Mouse (Mus musculus) kidney, adult 9 months (tissue): Measurements from ENCODE around the gene Esrrb.
A peak's percentile ranks its signal among the peaks of the same experiment; 100 is the strongest.

Experiments
- DNase-seq: peaks from one replicate; pipeline ENCODE4 v3.0.0; 2022

Esrrb gene

GRCm38 (mm10) chr12:86360696-86361631, at the start of gene Esrrb:
TSS of gene Esrrb (plus strand) at chr12:86361117.
- peak; percentile 29 for DNase-seq

GRCm38 (mm10) chr12:86320629-86321028, 40.3 kb upstream of the Esrrb start:
- no peak for DNase-seq

- no peak for DNase-seq
These were observed 36.6 kb upstream of the Esrrb start for GRCm38 (mm10) chr12:86324297-86324696.

- DNase-seq, result no peak
These were observed 31.1 kb upstream of the Esrrb start for GRCm38 (mm10) chr12:86329813-86330212.

- DNase-seq, result no peak
These were observed 30.2 kb upstream of the Esrrb start for GRCm38 (mm10) chr12:86330684-86331083.

- no peak for DNase-seq
These were observed 29.7 kb upstream of the Esrrb start for GRCm38 (mm10) chr12:86331248-86331647.

GRCm38 (mm10) chr12:86336209-86336608, 24.7 kb upstream of the Esrrb start:
- DNase-seq, result no peak

- DNase-seq, result no peak
These were observed 24.0 kb upstream of the Esrrb start for GRCm38 (mm10) chr12:86336887-86337286.

- no peak for DNase-seq
These were observed 11.4 kb upstream of the Esrrb start for GRCm38 (mm10) chr12:86349477-86349876.

GRCm38 (mm10) chr12:86359406-86359805, 1.5 kb upstream of the Esrrb start:
- no peak for DNase-seq

- no peak for DNase-seq
These were observed 1.0 kb upstream of the Esrrb start for GRCm38 (mm10) chr12:86359873-86360272.

- no peak for DNase-seq
These were observed 3.4 kb downstream of the Esrrb start for GRCm38 (mm10) chr12:86364285-86364684.

- no peak for DNase-seq
These were observed 3.8 kb downstream of the Esrrb start for GRCm38 (mm10) chr12:86364756-86365155.

GRCm38 (mm10) chr12:86370611-86371383, 9.9 kb downstream of the Esrrb start:
- DNase-seq, result peak; percentile 22

- no peak for DNase-seq
These were observed 13.4 kb downstream of the Esrrb start for GRCm38 (mm10) chr12:86374286-86374685.

- no peak for DNase-seq
These were observed 18.8 kb downstream of the Esrrb start for GRCm38 (mm10) chr12:86379672-86380213.

GRCm38 (mm10) chr12:86383803-86384202, 22.9 kb downstream of the Esrrb start:
- DNase-seq, result no peak

- DNase-seq, result no peak
These were observed 26.9 kb downstream of the Esrrb start for GRCm38 (mm10) chr12:86387671-86388270.

GRCm38 (mm10) chr12:86394773-86395172, 33.9 kb downstream of the Esrrb start:
- no peak for DNase-seq

- DNase-seq, result no peak
These were observed 34.4 kb downstream of the Esrrb start for GRCm38 (mm10) chr12:86395326-86395725.

- no peak for DNase-seq
These were observed 37.8 kb downstream of the Esrrb start for GRCm38 (mm10) chr12:86398762-86399161.

GRCm38 (mm10) chr12:86402718-86403117, 41.8 kb downstream of the Esrrb start:
- peak; percentile 70 for DNase-seq

- peak; percentile 77 for DNase-seq
These were observed 60.6 kb downstream of the Esrrb start for GRCm38 (mm10) chr12:86421490-86421904.
